Mouse (Mus musculus) hindbrain, embryonic 14.5 days (tissue): ENCODE measurements around the gene Tsr1. TPM values are rescaled to one million over a fixed set of nuclear protein-coding genes. Genes with fewer than 3 reads are reported as not detected.

Source experiments
- ATAC-seq: fragments of 200-750 bp; cut with Nextera tagmentation; 2 replicates; pipeline ENCODE4 v1.8.0; 2017; ENCODE audit warnings: moderate number of reproducible peaks, mild to moderate bottlenecking, moderate TSS enrichment, moderate library complexity; ENCODE audit not compliant: low FRiP score
- DNase-seq: peaks from one replicate; pipeline ENCODE4 v3.0.0-alpha.2; 2015; ENCODE audit warnings: low spot score
- H3K27ac ChIP-seq: fragments of 300-500 bp; sonication (generic); 2 replicates; pipeline ENCODE4 v1.5.1; 2014; ENCODE audit warnings: mild to moderate bottlenecking, moderate library complexity
- H3K27me3 ChIP-seq: fragments of 300-500 bp; sonication (generic); 2 replicates; pipeline ENCODE4 v1.6.1; 2014; ENCODE audit warnings: mild to moderate bottlenecking, low read length, mixed read lengths; ENCODE audit not compliant: control insufficient read depth, insufficient read depth
- H3K36me3 ChIP-seq: fragments of 300-500 bp; sonication (generic); replicated peaks from 2 replicates; pipeline ENCODE4 v1.6.1; 2014; ENCODE audit not compliant: control insufficient read depth, insufficient read depth
- H3K4me1 ChIP-seq: fragments of 300-500 bp; sonication (generic); replicated peaks from 2 replicates; pipeline ENCODE4 v1.6.1; 2014; ENCODE audit warnings: antibody characterized with exemption, low read length, mixed read lengths; ENCODE audit not compliant: control insufficient read depth, insufficient read depth
- H3K4me2 ChIP-seq: fragments of 300-500 bp; sonication (generic); replicated peaks from 2 replicates; pipeline ENCODE4 v1.6.1; 2014; ENCODE audit warnings: mild to moderate bottlenecking, moderate library complexity
- H3K4me3 ChIP-seq: fragments of 300-500 bp; sonication (generic); replicated peaks from 2 replicates; pipeline ENCODE4 v1.5.1; 2014; ENCODE audit warnings: mild to moderate bottlenecking, low read length
- H3K9ac ChIP-seq: fragments of 300-500 bp; sonication (generic); 2 replicates; pipeline ENCODE4 v1.6.1; 2014
- H3K9me3 ChIP-seq: fragments of 300-500 bp; sonication (generic); 2 replicates; pipeline ENCODE4 v1.6.1; 2016; ENCODE audit warnings: low read length; ENCODE audit not compliant: control insufficient read depth
- WGBS: fragments of 180-500 bp; shearing (Covaris S2); extraction: QIAGEN DNeasy Blood & Tissue Kit; methylation state at CpG from one replicate; pipeline ENCODE4 v1.1.7; 2014; 5-methylcytosine and 5-hydroxymethylcytosine counted together
- polyA plus RNA-seq: library from polyadenylated mRNA; unstranded; fragments of >200 nt; fragmentation: Nextera tagmentation; extraction: Ambion mirVana; gene quantifications from 2 replicates; pipeline ENCODE4 v1.2.1, GENCODE M21; 2014

Gene Tsr1
- polyA plus RNA-seq, 1 experiment from 2014 or later = 32.1 TPM

GRCm38 (mm10) chr11:74894619-74895018 lies 3.3 kb upstream of the Tsr1 start:
- DNase-seq (no peak), ATAC-seq (no peak)
- Histone ChIP-seq H3K27me3 (no peaks in the 10 kb centered on the region), H3K4me1 (peaks cover 15% of the 10 kb centered on the region; the same call in 1 of the 2 replicates), H3K27ac (no peak overlapping the region), H3K4me2 (no peak overlapping the region), H3K36me3 (0 out of 2 replicates have a peak, but pooled peaks cover 7% of the 10 kb centered on the region), H3K9ac (no peak overlapping the region), H3K9me3 (no peaks in the 10 kb centered on the region), H3K4me3 (no peak overlapping the region)
- 82% methylated on average over 4 of the region's 4 CpGs for WGBS

- peak overlapping the region; percentile 91 for H3K9ac ChIP-seq
- peak overlapping the region; percentile 88 for H3K4me2 ChIP-seq
- H3K4me1 ChIP-seq = peaks cover 15% of the 10 kb centered on the region; the same call in 1 of the 2 replicates
- WGBS = under 1% methylated on average over 51 of the region's 55 CpGs
- DNase-seq (peak; percentile 53), ATAC-seq (peak; percentile 59)
- peaks cover 23% of the 10 kb centered on the region for H3K36me3 ChIP-seq
- H3K4me3 ChIP-seq = peak overlapping the region; percentile 95
- H3K27me3 ChIP-seq = no peaks in the 10 kb centered on the region
- peak overlapping the region; percentile 93 for H3K27ac ChIP-seq
- no peaks in the 10 kb centered on the region for H3K9me3 ChIP-seq
Observed at GRCm38 (mm10) chr11:74895980-74896900, 1.6 kb upstream of the Tsr1 start.

GRCm38 (mm10) chr11:74896901-74897677 lies 782 bp upstream of the Tsr1 start, which contains the start of gene Sgsm2:
Gene Sgsm2 (minus strand): TSS chr11:74897060.
- no peaks in the 10 kb centered on the region for H3K9me3 ChIP-seq
- no peaks in the 10 kb centered on the region for H3K27me3 ChIP-seq
- H3K9ac ChIP-seq = peak within 1 kb of the TSS; percentile 91
- DNase-seq = peak; percentile 72
- under 1% methylated on average over 69 of the region's 74 CpGs for WGBS
- peak within 1 kb of the TSS; percentile 93 for H3K27ac ChIP-seq
- H3K36me3 ChIP-seq = peaks cover 28% of the 10 kb centered on the region
- peak within 1 kb of the TSS; percentile 88 for H3K4me2 ChIP-seq
- ATAC-seq = peak; percentile 85
- peaks cover 15% of the 10 kb centered on the region; the same call in 1 of the 2 replicates for H3K4me1 ChIP-seq
- H3K4me3 ChIP-seq = peak within 1 kb of the TSS; percentile 95

- Histone ChIP-seq H3K4me2 (peak overlapping the region; percentile 88), H3K4me1 (peaks cover 15% of the 10 kb centered on the region; the same call in 1 of the 2 replicates), H3K27ac (peak overlapping the region; percentile 93), H3K36me3 (peaks cover 41% of the 10 kb centered on the region), H3K27me3 (no peaks in the 10 kb centered on the region), H3K9ac (peak overlapping the region; percentile 91), H3K9me3 (no peaks in the 10 kb centered on the region), H3K4me3 (peak overlapping the region; percentile 95)
- WGBS = under 1% methylated on average over 7 of the region's 7 CpGs
- no peak for ATAC-seq
- DNase-seq = no peak
Observed at GRCm38 (mm10) chr11:74898517-74898827, 601 bp downstream of the Tsr1 start.

GRCm38 (mm10) chr11:74901555-74901954 lies 3.7 kb downstream of the Tsr1 start:
- Histone ChIP-seq H3K4me3 (no peak overlapping the region), H3K4me1 (peaks cover 7% of the 10 kb centered on the region; the same call in 1 of the 2 replicates), H3K4me2 (no peak overlapping the region), H3K27me3 (no peaks in the 10 kb centered on the region), H3K9ac (no peak overlapping the region), H3K9me3 (no peaks in the 10 kb centered on the region), H3K36me3 (peaks cover 71% of the 10 kb centered on the region), H3K27ac (no peak overlapping the region)
- WGBS = 92% methylated on average over 6 of the region's 6 CpGs
- ATAC-seq (no peak), DNase-seq (no peak)

- DNase-seq = no peak
- Histone ChIP-seq H3K27me3 (no peaks in the 10 kb centered on the region), H3K4me3 (no peak overlapping the region), H3K27ac (no peak overlapping the region), H3K9ac (no peak overlapping the region), H3K9me3 (no peaks in the 10 kb centered on the region), H3K4me1 (peaks cover 7% of the 10 kb centered on the region; the same call in 1 of the 2 replicates), H3K4me2 (no peak overlapping the region), H3K36me3 (peaks cover 80% of the 10 kb centered on the region)
- WGBS = 96% methylated on average over 5 of the region's 5 CpGs
- ATAC-seq = no peak
Observed at GRCm38 (mm10) chr11:74902416-74902815, 4.5 kb downstream of the Tsr1 start.

GRCm38 (mm10) chr11:74907850-74908249 lies 10.0 kb downstream of the Tsr1 start:
- H3K9ac ChIP-seq = no peak overlapping the region
- peaks cover 79% of the 10 kb centered on the region for H3K36me3 ChIP-seq
- DNase-seq (no peak), ATAC-seq (no peak)
- no peak overlapping the region for H3K27ac ChIP-seq
- H3K9me3 ChIP-seq = no peaks in the 10 kb centered on the region
- H3K27me3 ChIP-seq = no peaks in the 10 kb centered on the region
- no peak overlapping the region for H3K4me2 ChIP-seq
- no peak overlapping the region for H3K4me3 ChIP-seq
- H3K4me1 ChIP-seq = no peaks in the 10 kb centered on the region
- WGBS = 95% methylated on average over 6 of the region's 6 CpGs

- no peaks in the 10 kb centered on the region for H3K4me1 ChIP-seq
- DNase-seq (no peak), ATAC-seq (no peak)
- no peak overlapping the region for H3K9ac ChIP-seq
- no peaks in the 10 kb centered on the region for H3K27me3 ChIP-seq
- no peaks in the 10 kb centered on the region for H3K9me3 ChIP-seq
- WGBS = 83% methylated on average over 12 of the region's 12 CpGs
- no peak overlapping the region for H3K4me3 ChIP-seq
- H3K27ac ChIP-seq = no peak overlapping the region
- peaks cover 69% of the 10 kb centered on the region for H3K36me3 ChIP-seq
- H3K4me2 ChIP-seq = no peak overlapping the region
Observed at GRCm38 (mm10) chr11:74908618-74909399, 10.9 kb downstream of the Tsr1 start.
